Mouse (Mus musculus) telencephalon, adult 2 months (tissue): ENCODE data around the gene Cox15.

Experiments
- DNase-seq: peaks from one replicate; pipeline ENCODE4 v3.0.0-alpha.2; 2011; ENCODE audit warnings: low read depth, low spot score

Gene Cox15

DNA sequence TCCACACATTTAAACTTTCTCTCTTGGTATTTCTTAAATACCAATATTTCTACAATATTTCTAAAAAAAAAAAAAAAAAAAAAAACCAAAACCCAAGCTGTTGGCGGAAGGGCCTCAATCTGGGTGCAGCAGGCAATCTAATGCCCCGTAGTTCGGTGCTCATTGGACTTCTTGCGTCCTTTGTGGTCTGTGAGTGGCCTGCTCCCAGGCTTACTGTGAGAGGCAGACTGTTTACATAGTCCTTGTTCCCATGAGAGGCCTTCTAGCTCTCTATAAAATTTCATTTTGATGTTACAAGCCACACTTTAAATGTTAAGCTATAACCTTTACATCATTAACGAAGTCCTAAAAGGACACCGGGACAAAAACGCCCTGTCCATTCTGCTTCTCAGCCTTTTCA lies 44.6 kb downstream of the Cox15 start:
- DNase-seq, result no peak

DNA sequence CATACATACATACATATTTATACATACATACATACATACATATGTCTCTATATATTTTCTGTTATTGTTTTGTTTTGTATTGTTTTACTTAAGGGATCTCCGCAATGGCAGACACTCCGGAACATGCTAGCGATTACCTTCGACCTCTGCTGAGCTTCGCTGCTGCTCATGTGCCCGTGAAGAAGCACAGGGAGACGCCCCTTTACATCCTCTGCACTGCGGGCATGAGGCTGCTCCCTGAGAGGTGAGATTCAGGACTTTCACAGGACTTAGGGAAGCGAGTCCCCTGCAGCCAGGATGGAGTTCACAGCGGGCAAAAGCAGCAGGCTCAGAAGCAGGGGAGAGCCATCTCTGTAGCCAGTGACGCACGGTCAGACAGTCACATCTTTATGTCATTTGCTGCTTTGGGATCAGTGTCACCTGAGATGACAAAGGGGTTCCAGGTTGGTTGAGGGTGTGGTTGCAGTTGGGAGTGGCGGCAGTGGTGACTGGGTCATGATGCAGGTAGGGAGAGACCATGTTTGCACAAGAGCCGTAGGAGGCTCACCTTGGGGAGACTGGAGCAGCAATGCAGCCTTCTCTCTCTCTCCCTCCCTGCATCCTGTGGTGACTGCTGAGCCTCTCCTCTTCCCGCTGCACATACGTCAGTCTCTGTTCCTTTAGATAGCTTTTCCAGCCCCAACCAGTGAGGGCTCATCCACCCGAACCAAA lies 47.9 kb downstream of the Cox15 start:
- DNase-seq, result no peak

DNA sequence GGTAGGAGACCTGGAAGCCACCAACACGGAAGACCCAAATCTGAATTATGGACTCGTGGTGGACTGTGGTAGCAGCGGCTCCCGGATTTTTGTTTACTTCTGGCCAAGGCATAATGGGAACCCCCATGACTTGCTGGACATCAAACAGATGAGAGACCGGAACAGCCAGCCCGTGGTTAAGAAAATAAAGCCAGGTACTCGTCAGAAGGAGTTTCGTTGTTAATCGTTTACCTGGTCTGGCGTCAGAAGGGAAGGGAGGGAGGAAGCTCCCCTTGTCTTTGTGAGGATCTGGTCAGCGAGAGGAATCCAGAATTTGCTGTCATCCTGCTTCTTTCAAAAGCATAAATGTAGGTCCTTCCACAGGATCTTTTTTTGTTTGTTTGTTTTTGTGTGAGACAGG lies 48.6 kb downstream of the Cox15 start:
- DNase-seq, result no peak

DNA sequence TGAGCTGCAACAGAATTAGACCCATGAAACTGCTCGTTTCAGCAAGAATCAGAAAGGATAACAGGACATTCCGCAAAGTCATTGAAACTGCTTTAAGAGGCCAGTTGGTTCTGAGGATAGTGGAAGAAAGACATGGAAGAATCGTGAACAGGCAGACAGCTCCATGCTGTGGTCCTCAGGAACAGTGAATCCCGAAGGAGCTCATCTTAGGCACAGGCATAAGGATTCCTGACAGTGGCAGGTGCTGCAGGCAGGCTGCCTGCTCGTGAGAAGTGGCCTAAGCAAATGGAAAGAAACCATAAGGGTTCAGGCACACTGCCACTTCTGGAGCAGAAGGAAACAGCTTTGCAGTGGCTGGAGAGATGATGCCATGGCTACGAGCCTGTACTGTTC lies 53.0 kb downstream of the Cox15 start:
- DNase-seq, result peak; percentile 54

DNA sequence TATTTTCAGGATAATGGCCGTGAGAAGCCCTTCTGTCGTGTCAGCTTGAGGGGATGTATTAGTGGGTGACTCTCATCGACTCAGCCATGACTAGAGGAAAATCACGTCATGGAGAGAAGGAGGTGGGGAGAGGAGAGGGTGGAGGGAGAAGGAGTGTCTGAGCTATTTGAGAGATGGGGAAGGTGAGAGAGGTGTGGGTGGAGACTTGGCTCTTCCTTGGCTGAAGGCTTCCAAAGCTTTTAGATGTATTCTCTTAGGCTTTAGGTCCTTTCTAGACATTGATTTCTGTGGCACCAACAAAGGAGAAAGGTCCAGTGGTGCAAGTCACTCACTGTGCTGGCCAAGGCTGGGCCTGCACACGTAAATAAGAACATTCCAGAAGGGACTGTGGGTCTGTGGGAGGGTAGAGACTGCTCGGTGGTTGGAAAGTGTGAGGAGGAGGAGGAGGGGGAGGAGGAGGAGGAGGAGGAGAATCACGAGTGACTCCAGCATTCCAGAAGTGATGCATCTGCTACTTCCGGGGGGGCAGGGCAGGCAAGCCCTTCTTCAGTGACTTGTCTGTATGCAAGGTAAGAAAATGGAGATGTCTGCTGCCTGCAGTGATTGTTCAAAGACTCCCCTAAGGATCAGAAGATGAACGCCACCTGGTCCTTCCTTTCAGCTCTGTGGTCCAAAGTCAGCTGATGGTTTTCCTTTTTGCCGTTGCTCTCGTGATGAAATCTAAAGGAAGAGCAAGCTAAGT lies 53.6 kb downstream of the Cox15 start:
- DNase-seq, result peak; percentile 85

DNA sequence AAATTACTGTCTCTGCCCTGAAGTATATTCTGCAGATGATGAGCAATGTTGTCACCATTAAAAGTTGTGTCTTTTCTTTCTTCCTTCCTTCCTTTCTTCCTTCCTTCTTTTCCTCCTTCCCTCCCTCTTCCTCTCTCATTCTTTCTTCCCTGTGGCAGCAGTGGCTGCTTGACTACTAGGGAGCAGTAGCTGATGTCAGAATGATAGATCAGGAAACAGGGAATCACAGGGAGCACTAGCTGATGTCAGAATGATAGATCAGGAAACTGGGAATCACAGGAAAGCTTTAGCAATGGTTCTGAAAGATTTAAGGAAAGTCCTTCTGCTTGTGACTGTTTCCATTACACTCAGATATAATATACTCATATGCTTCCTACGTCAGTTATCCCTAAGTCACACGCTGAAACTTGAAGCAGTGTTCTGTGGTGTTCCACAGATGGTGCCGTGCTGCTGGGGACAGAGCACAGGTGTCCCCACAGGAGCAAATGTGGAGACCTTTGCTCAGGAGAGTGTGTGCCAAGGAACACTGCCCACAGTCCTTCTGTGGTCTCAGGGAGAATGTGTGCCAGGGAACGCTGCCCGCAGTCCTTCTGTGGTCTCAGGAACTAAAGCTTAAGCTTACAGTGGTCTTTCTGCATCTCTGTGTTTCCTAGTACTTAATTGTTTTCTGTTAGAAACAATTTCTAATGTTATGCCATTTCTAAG lies 55.0 kb downstream of the Cox15 start:
- no peak for DNase-seq

DNA sequence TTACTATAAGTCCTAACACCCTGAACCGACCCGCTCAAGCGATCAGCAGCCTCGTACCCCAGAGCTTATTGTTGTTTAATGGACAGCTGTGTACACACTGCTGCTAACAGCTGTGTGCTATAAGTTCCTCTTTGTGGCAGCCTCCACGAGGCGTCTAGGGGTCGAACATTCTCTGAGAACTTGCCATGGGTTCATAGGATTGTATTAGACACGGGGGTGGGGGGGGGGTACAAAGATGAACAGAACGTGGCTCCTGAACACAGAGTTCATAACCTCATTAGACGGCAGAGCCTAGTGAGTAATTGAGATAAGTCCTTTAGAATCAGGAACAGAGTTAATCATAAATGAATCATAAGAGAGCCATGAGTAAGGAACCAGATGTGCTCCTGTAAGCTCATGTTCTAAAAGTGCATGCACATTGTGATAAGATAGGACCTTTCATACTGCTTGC lies 57.3 kb downstream of the Cox15 start:
- DNase-seq, result no peak

DNA sequence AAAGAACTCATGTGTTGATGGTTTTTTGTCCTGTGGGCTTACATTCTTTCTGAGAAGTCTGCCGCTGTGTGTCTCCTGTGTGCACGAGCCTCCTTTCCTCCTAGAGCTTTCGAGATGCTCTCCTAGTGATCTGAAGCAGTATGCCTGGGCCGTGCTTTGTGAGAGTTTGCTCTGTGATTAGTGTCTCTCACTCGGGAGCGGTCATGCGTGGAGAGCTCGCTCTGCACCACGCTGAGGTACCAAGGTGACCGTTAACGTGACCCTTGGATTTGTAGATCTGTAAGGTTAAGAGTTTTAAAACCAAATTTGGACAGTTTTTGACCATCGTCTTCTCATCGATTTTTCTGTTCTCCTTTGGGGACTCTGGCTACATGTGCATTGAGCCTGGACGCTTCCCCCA lies 60.0 kb downstream of the Cox15 start:
- DNase-seq, result no peak

DNA sequence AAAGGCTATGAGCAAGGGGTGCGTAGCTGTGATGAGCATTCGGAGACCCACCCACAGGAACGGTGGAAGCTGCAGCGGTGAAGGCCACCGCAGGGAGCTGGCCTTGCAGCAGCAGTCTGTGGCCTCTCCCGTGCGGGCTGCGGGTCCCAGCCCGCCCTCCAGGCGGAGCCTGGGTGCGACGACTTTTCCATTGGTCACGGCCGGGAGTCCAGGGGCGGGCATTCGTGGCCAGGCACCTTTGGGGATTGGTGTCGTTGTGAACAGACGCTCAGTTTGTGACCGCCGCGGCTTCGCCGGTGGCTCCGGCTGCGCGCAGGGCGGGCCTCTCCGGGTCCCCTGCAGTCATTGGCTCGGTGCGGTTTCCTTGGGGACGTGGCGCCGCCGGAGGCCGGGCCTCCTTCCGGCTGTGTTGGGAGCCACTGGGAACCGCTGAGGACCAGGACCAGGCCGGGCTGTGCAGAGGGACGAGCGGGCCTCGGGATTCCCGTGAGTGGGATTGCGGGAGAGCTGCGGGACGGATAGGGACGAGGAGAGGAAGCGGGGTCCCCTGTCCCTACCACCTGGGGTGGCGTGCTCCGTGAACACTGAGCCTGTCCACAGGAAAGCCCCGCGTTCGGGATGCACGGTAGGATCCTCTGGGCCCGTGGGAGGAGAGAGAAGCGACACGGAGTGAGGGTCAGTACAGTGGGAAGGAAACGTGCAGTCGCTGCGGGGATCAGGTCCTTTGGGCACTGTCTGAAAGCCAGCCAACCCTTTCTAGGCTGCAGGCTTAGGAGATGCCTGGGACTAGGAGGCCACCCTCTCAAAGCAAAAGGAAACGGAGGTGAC lies 63.2 kb downstream of the Cox15 start, which contains the start of gene Entpd7:
Gene Entpd7, plus strand, starts transcription at position 254 of the 828 bp plus-strand sequence.
- peak; percentile 96 for DNase-seq
